Mouse (Mus musculus) hindbrain, embryonic 10.5 days (tissue): Measurements from ENCODE around the gene Prrt1. TPM values are rescaled to one million over a fixed set of nuclear protein-coding genes. Genes with fewer than 3 reads are reported as not detected.

Experiments
- DNase-seq: peaks from one replicate; pipeline ENCODE4 v3.0.0-alpha.2; 2017; ENCODE audit warnings: low spot score
- H3K27ac ChIP-seq: fragments of 300-500 bp; sonication (generic); 2 replicates; pipeline ENCODE4 v1.5.1; 2016; ENCODE audit warnings: mild to moderate bottlenecking, moderate library complexity
- H3K27me3 ChIP-seq: fragments of 300-500 bp; sonication (generic); 2 replicates; pipeline ENCODE4 v1.6.1; 2016; ENCODE audit warnings: mild to moderate bottlenecking; ENCODE audit not compliant: poor library complexity, insufficient read depth, severe bottlenecking
- H3K36me3 ChIP-seq: fragments of 300-500 bp; sonication (generic); 2 replicates; pipeline ENCODE4 v1.6.1; 2016; ENCODE audit warnings: mild to moderate bottlenecking, moderate library complexity
- H3K4me1 ChIP-seq: fragments of 300-500 bp; sonication (generic); replicated peaks from 2 replicates; pipeline ENCODE4 v1.6.1; 2016; ENCODE audit warnings: mild to moderate bottlenecking
- H3K4me3 ChIP-seq: fragments of 300-500 bp; sonication (generic); 2 replicates; pipeline ENCODE4 v1.5.1; 2016; ENCODE audit warnings: mild to moderate bottlenecking, moderate library complexity
- H3K9me3 ChIP-seq: fragments of 300-500 bp; sonication (generic); 2 replicates; pipeline ENCODE4 v1.6.1; 2016; ENCODE audit warnings: mild to moderate bottlenecking, moderate library complexity
- WGBS: fragments of 180-500 bp; shearing (Covaris S2); methylation state at CpG from one replicate; pipeline ENCODE4 v1.1.7; 2016; 5-methylcytosine and 5-hydroxymethylcytosine counted together
- polyA plus RNA-seq: library from polyadenylated mRNA; unstranded; fragments of >200 nt; fragmentation: Nextera tagmentation; extraction: Ambion mirVana; gene quantifications from 2 replicates; pipeline ENCODE4 v1.2.1, GENCODE M21; 2016

Prrt1 gene
- polyA plus RNA-seq, 1 experiment from 2014 or later = 1.4 TPM

- no peaks in the 10 kb centered on the region for H3K36me3 ChIP-seq
- no peak overlapping the region for H3K27ac ChIP-seq
- no peak overlapping the region for H3K4me3 ChIP-seq
- peaks cover 92% of the 10 kb centered on the region for H3K27me3 ChIP-seq
- 69% methylated on average over 11 of the region's 11 CpGs for WGBS
- H3K4me1 ChIP-seq = peaks cover 21% of the 10 kb centered on the region
- no peak for DNase-seq
- H3K9me3 ChIP-seq = no peaks in the 10 kb centered on the region
Measured at GRCm38 (mm10) chr17:34674524-34675204, 45.3 kb downstream of the Prrt1 start.

GRCm38 (mm10) chr17:34675205-34676092 lies 46.1 kb downstream of the Prrt1 start:
- no peak overlapping the region for H3K27ac ChIP-seq
- 81% methylated on average over 13 of the region's 13 CpGs for WGBS
- H3K4me3 ChIP-seq = no peak overlapping the region
- H3K36me3 ChIP-seq = no peaks in the 10 kb centered on the region
- DNase-seq = no peak
- no peaks in the 10 kb centered on the region for H3K9me3 ChIP-seq
- H3K4me1 ChIP-seq = peaks cover 27% of the 10 kb centered on the region
- H3K27me3 ChIP-seq = peaks cover 92% of the 10 kb centered on the region

- no peak for DNase-seq
- H3K36me3 ChIP-seq = no peaks in the 10 kb centered on the region
Measured at GRCm38 (mm10) chr17:34676093-34676460, 46.7 kb downstream of the Prrt1 start.

DNA sequence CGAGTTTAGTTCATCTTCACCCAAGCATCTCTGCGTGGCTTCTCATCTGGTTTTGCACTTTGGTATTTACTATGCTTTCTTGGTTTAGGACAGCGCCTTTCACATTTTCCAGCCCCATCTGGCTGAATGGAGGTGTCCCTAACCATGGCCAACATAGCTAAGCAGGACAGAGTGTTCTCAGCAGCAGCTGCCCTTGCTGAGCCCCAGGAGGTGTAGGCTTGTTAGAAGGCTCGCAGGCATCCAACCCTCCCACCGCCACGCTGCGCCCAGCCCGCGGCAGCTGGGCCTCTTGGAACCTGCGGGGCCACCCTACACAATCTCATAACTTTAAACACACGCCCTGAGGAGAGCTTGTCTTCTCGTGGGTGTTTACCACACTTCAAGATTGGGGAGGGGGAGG lies 47.3 kb downstream of the Prrt1 start:
- no peaks in the 10 kb centered on the region for H3K36me3 ChIP-seq
- H3K9me3 ChIP-seq = no peaks in the 10 kb centered on the region
- no peak for DNase-seq
- no peak overlapping the region for H3K27ac ChIP-seq
- H3K4me1 ChIP-seq = peaks cover 18% of the 10 kb centered on the region
- H3K4me3 ChIP-seq = no peak overlapping the region
- H3K27me3 ChIP-seq = peaks cover 83% of the 10 kb centered on the region
- 79% methylated on average over 12 of the region's 12 CpGs for WGBS

More at GRCm38 (mm10) chr17:34676093-34676460, 46.7 kb downstream of the Prrt1 start:
- no peak overlapping the region for H3K4me3 ChIP-seq
- peaks cover 24% of the 10 kb centered on the region for H3K4me1 ChIP-seq
- H3K27ac ChIP-seq = no peak overlapping the region
- H3K27me3 ChIP-seq = peaks cover 89% of the 10 kb centered on the region
- no peaks in the 10 kb centered on the region for H3K9me3 ChIP-seq
- 84% methylated on average over 6 of the region's 6 CpGs for WGBS

- no peaks in the 10 kb centered on the region for H3K36me3 ChIP-seq
Measured at GRCm38 (mm10) chr17:34680191-34680590, 50.9 kb downstream of the Prrt1 start.

DNA sequence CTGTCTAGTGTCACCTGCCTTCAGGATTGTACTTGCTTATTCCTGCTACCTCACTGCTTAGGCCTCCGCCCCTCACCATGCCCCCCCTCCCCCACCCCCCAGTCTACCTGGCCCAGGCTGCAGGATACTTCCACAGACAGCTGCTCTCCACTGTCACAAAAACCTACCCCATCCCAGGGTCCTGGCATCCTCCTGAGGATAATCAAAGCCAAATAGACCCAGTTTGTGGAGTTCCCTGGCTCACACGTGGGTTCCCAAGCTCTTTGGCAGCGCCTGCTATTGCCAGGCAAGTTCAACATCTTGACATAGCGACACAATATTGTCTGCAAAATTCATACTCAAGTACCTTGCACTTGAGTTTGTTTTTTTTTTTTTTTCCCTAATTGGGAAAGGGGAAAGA lies 51.3 kb downstream of the Prrt1 start:
- WGBS = 81% methylated on average over 4 of the region's 4 CpGs
- Histone ChIP-seq H3K36me3 (no peaks in the 10 kb centered on the region), H3K9me3 (no peaks in the 10 kb centered on the region), H3K27ac (no peak overlapping the region), H3K27me3 (peaks cover 49% of the 10 kb centered on the region), H3K4me1 (peaks cover 19% of the 10 kb centered on the region; the same call in 1 of the 2 replicates), H3K4me3 (no peak overlapping the region)
- DNase-seq = no peak

More at GRCm38 (mm10) chr17:34680191-34680590, 50.9 kb downstream of the Prrt1 start:
- H3K4me3 ChIP-seq = no peak overlapping the region
- no peak overlapping the region for H3K27ac ChIP-seq
- peaks cover 53% of the 10 kb centered on the region for H3K27me3 ChIP-seq
- 79% methylated on average over 26 of the region's 26 CpGs for WGBS
- H3K9me3 ChIP-seq = no peaks in the 10 kb centered on the region
- peaks cover 19% of the 10 kb centered on the region; the same call in 1 of the 2 replicates for H3K4me1 ChIP-seq
- no peak for DNase-seq

GRCm38 (mm10) chr17:34681132-34681571 lies 51.8 kb downstream of the Prrt1 start:
- no peak for DNase-seq
- Histone ChIP-seq H3K9me3 (no peaks in the 10 kb centered on the region), H3K4me1 (peaks cover 19% of the 10 kb centered on the region; the same call in 1 of the 2 replicates), H3K27ac (no peak overlapping the region), H3K4me3 (no peak overlapping the region), H3K27me3 (peaks cover 43% of the 10 kb centered on the region), H3K36me3 (no peaks in the 10 kb centered on the region)
- 82% methylated on average over 17 of the region's 17 CpGs for WGBS

- Histone ChIP-seq H3K27ac (peak overlapping the region; percentile 13; the same call in 1 of the 2 replicates), H3K4me3 (no peak overlapping the region), H3K27me3 (peaks cover 35% of the 10 kb centered on the region), H3K9me3 (no peaks in the 10 kb centered on the region), H3K4me1 (peaks cover 19% of the 10 kb centered on the region; the same call in 1 of the 2 replicates), H3K36me3 (no peaks in the 10 kb centered on the region)
- DNase-seq = no peak
- 79% methylated on average over 11 of the region's 11 CpGs for WGBS
Measured at GRCm38 (mm10) chr17:34681881-34682536, 52.7 kb downstream of the Prrt1 start.

Other genes with a start within 250 kb of the Prrt1 start
- 1.4 and 2.0 TPM in 2 replicates for gene BC051142, start 230.7 kb upstream of the Prrt1 start, polyA plus RNA-seq
- not detected in 2 replicates for gene Btnl4, start 152.2 kb upstream of the Prrt1 start, polyA plus RNA-seq
- not detected in 2 replicates for gene Btnl6, start 112.2 kb upstream of the Prrt1 start, polyA plus RNA-seq
- gene Notch4, start 65.3 kb upstream of the Prrt1 start, polyA plus RNA-seq = 9.1 and 12.5 TPM in 2 replicates
- 8.1 and 8.4 TPM in 2 replicates for gene Gpsm3, start 39.7 kb upstream of the Prrt1 start, polyA plus RNA-seq
- gene Pbx2, start 38.3 kb upstream of the Prrt1 start, polyA plus RNA-seq = 17.7 and 17.8 TPM in 2 replicates
- 2.0 and 2.7 TPM in 2 replicates for gene Ager, start 31.7 kb upstream of the Prrt1 start, polyA plus RNA-seq
- 202 and 223 TPM in 2 replicates for gene Rnf5, start 25.8 kb upstream of the Prrt1 start, polyA plus RNA-seq
- gene Agpat1, start 25.3 kb upstream of the Prrt1 start, polyA plus RNA-seq = 68.1 and 104 TPM in 2 replicates
- 6.0 and 6.1 TPM in 2 replicates for gene Egfl8, start 13.6 kb upstream of the Prrt1 start, polyA plus RNA-seq
- gene Ppt2, start 1.0 kb upstream of the Prrt1 start, polyA plus RNA-seq = 22.7 and 28.7 TPM in 2 replicates
- gene Fkbpl, start 15.2 kb downstream of the Prrt1 start, polyA plus RNA-seq = 19.4 and 19.6 TPM in 2 replicates
- gene Atf6b, start 17.6 kb downstream of the Prrt1 start, polyA plus RNA-seq = 111 and 118 TPM in 2 replicates
- gene Tnxb, start 41.0 kb downstream of the Prrt1 start, polyA plus RNA-seq = 0.01 and 0.02 TPM in 2 replicates
- not detected in 2 replicates for gene C4b, start 114.3 kb downstream of the Prrt1 start, polyA plus RNA-seq
- not detected in 2 replicates for gene Cyp21a1, start 175.0 kb downstream of the Prrt1 start, polyA plus RNA-seq
- 29.0 and 34.4 TPM in 2 replicates for gene Stk19, start 207.4 kb downstream of the Prrt1 start, polyA plus RNA-seq
- gene Dxo, start 207.5 kb downstream of the Prrt1 start, polyA plus RNA-seq = 83.2 and 83.7 TPM in 2 replicates
- 58.2 and 65.1 TPM in 2 replicates for gene Skiv2l, start 220.7 kb downstream of the Prrt1 start, polyA plus RNA-seq
- 137 and 139 TPM in 2 replicates for gene Nelfe, start 220.9 kb downstream of the Prrt1 start, polyA plus RNA-seq
- gene Cfb, start 233.0 kb downstream of the Prrt1 start, polyA plus RNA-seq = 1.9 TPM in 2 replicates
- 5.2 and 5.6 TPM in 2 replicates for gene Zbtb12, start 249.9 kb downstream of the Prrt1 start, polyA plus RNA-seq